Mouse (Mus musculus) lung, postnatal 0 days (tissue): Measurements from ENCODE around the gene Ngp. TPM values are rescaled to one million over a fixed set of nuclear protein-coding genes. Genes with fewer than 3 reads are reported as not detected.

Experiments
- ATAC-seq: fragments of 200-750 bp; cut with Nextera tagmentation; 2 replicates; pipeline ENCODE4 v1.8.0; 2017; ENCODE audit warnings: moderate library complexity
- DNase-seq: peaks from one replicate; pipeline ENCODE4 v3.0.0-alpha.2; 2016; ENCODE audit warnings: low spot score
- H3K27ac ChIP-seq: fragments of 300-500 bp; sonication (generic); 2 replicates; pipeline ENCODE4 v1.5.1; 2014; ENCODE audit warnings: antibody characterized with exemption, mild to moderate bottlenecking, low read length, mixed read lengths
- H3K27me3 ChIP-seq: fragments of 300-500 bp; sonication (generic); replicated peaks from 2 replicates; pipeline ENCODE4 v1.6.1; 2014; ENCODE audit warnings: low read length, mixed read lengths; ENCODE audit not compliant: insufficient read depth
- H3K36me3 ChIP-seq: fragments of 300-500 bp; sonication (generic); 2 replicates; pipeline ENCODE4 v1.6.1; 2014; ENCODE audit warnings: low read length, mixed read lengths; ENCODE audit not compliant: insufficient read depth
- H3K4me1 ChIP-seq: fragments of 300-500 bp; sonication (generic); 2 replicates; pipeline ENCODE4 v1.6.1; 2014; ENCODE audit warnings: antibody characterized with exemption, low read depth, low read length, mixed read lengths; ENCODE audit not compliant: insufficient read depth
- H3K4me2 ChIP-seq: fragments of 300-500 bp; sonication (generic); replicated peaks from 2 replicates; pipeline ENCODE4 v1.6.1; 2014; ENCODE audit warnings: low read depth, mild to moderate bottlenecking, low read length, moderate library complexity, mixed read lengths
- H3K4me3 ChIP-seq: fragments of 300-500 bp; sonication (generic); 2 replicates; pipeline ENCODE4 v1.5.1; 2014; ENCODE audit warnings: low read depth, low read length
- H3K9ac ChIP-seq: fragments of 300-500 bp; sonication (generic); replicated peaks from 2 replicates; pipeline ENCODE4 v1.6.1; 2014; ENCODE audit warnings: low read depth, mild to moderate bottlenecking
- H3K9me3 ChIP-seq: fragments of 300-500 bp; sonication (generic); 2 replicates; pipeline ENCODE4 v1.6.1; 2016; ENCODE audit warnings: low read length, mixed read lengths
- CTCF ChIP-seq: IDR thresholded peaks from 2 replicates; pipeline ENCODE4 v1.5.1; 2016; ENCODE audit warnings: antibody characterized with exemption, mild to moderate bottlenecking
- EP300 ChIP-seq: IDR thresholded peaks from 2 replicates; pipeline ENCODE4 v1.6.1; 2016; ENCODE audit warnings: antibody characterized with exemption, mild to moderate bottlenecking, control low read depth
- WGBS: fragments of 180-500 bp; shearing (Covaris S2); extraction: QIAGEN DNeasy Blood & Tissue Kit; methylation state at CpG from one replicate; pipeline ENCODE4 v1.1.7; 2014; 5-methylcytosine and 5-hydroxymethylcytosine counted together
- polyA plus RNA-seq: library from polyadenylated mRNA; unstranded; fragments of >200 nt; fragmentation: Nextera tagmentation; extraction: Ambion mirVana; gene quantifications from 2 replicates; pipeline ENCODE4 v1.2.1, GENCODE M21; 2015

The Ngp gene
- polyA plus RNA-seq, 1 experiment from 2014 or later, result 24.6 TPM

DNA sequence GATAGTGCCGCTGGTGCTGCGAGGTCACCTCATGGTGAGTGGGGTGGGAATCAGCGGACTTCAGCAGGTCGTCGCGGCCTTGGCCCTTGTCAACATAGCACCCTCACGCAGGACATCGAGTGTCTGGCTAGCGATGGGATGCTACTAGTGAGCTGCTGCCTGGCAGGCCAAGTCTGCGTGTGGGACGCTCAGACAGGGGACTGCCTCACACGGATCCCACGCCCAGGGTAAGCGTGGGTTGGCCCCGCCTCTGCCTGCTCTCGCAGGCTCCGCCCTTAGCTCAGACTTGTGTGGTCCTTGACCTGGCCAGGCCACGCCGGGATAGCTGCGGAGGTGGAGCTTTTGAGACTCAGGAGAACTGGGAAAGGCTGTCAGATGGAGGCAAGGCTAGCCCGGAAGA lies 38.9 kb upstream of the Ngp start:
- WGBS, result 33% methylated on average over 21 of the region's 21 CpGs
- Histone ChIP-seq H3K9me3 (no peaks in the 10 kb centered on the region), H3K27me3 (no peaks in the 10 kb centered on the region), H3K4me2 (peak overlapping the region; percentile 35), H3K4me1 (no peaks in the 10 kb centered on the region), H3K27ac (no peak overlapping the region), H3K4me3 (no peak overlapping the region), H3K36me3 (0 out of 2 replicates have a peak, but pooled peaks cover 4% of the 10 kb centered on the region), H3K9ac (no peak overlapping the region)
- TF ChIP-seq CTCF (no peak), EP300 (no peak)
- ATAC-seq (peak; percentile 75), DNase-seq (peak; percentile 35)

DNA sequence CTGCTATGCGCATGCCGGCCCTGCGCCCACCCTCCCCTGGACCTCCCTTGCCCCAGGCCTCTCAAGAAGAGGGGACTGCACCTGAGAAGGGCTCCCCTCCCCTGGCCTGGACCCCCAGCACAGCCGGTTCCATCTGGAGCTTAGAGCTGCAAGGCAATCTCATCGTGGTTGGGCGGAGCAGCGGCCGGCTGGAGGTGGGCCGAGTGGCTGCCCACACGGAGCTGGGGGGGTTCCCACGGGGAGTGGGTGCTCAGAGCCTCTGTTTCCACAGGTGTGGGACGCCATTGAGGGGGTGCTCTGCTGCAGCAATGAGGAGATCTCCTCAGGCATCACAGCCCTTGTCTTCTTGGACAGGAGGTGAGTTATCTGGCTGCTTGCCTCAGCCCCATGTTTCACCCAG lies 38.3 kb upstream of the Ngp start:
- DNase-seq, result no peak
- 0 out of 2 replicates have a peak, but pooled peaks cover 7% of the 10 kb centered on the region for H3K36me3 ChIP-seq
- H3K27me3 ChIP-seq, result no peaks in the 10 kb centered on the region
- H3K9ac ChIP-seq, result no peak overlapping the region
- ATAC-seq, result no peak
- TF ChIP-seq CTCF (no peak), EP300 (no peak)
- no peak overlapping the region for H3K4me2 ChIP-seq
- no peaks in the 10 kb centered on the region for H3K9me3 ChIP-seq
- WGBS, result 81% methylated on average over 12 of the region's 12 CpGs
- H3K4me1 ChIP-seq, result no peaks in the 10 kb centered on the region
- H3K4me3 ChIP-seq, result no peak overlapping the region
- no peak overlapping the region for H3K27ac ChIP-seq

DNA sequence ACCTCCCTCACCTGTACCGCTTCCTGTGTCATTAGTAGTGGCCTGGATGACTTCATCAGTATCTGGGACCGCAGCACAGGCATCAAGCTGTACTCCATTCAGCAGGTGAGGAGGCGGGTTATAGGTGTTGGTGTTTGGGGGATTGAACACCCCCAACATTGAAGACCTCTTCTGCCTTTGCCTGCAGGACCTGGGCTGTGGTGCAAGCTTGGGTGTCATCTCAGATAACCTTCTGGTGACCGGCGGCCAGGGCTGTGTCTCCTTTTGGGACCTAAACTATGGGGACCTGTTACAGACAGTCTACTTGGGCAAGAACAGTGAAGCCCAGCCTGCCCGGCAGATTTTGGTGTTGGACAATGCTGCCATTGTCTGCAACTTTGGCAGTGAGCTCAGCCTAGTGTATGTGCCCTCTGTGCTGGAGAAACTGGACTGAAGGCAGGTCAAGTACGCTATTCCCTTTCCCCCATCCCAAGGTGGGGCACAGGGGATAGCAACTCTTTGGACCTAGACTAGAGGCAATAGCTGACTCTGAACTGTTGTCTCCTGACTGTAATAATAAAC lies 35.1 kb upstream of the Ngp start:
- H3K27me3 ChIP-seq, result no peaks in the 10 kb centered on the region
- no peak for TF ChIP-seq EP300
- TF ChIP-seq CTCF, result no peak
- ATAC-seq (no peak), DNase-seq (no peak)
- no peaks in the 10 kb centered on the region for H3K9me3 ChIP-seq
- no peak overlapping the region for H3K27ac ChIP-seq
- no peak overlapping the region for H3K4me3 ChIP-seq
- WGBS, result 83% methylated on average over 7 of the region's 7 CpGs
- no peaks in the 10 kb centered on the region for H3K4me1 ChIP-seq
- H3K36me3 ChIP-seq, result peaks cover 28% of the 10 kb centered on the region; the same call in 1 of the 2 replicates
- H3K4me2 ChIP-seq, result no peak overlapping the region
- H3K9ac ChIP-seq, result no peak overlapping the region

DNA sequence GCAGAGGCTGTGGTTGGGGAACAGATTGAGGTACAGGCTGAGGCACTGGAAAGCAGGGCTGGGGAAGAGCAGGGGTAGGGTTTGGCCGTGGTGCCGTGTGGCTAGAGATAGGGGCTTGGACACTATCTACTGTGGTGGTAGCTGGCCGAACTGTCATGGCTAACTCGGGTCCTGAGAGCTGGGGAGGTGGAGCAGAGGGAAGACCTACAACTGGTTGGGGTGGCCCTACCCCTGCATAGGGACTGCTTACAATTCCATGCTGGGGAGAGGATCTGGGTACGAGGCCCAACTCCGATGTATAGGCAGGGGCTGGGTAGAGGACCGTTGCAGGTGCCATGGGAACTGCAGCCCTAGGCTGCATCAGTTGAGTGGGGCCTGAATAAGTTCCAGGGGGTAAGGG lies 31.5 kb upstream of the Ngp start:
- no peak for ATAC-seq
- WGBS, result 94% methylated on average over 7 of the region's 7 CpGs

DNA sequence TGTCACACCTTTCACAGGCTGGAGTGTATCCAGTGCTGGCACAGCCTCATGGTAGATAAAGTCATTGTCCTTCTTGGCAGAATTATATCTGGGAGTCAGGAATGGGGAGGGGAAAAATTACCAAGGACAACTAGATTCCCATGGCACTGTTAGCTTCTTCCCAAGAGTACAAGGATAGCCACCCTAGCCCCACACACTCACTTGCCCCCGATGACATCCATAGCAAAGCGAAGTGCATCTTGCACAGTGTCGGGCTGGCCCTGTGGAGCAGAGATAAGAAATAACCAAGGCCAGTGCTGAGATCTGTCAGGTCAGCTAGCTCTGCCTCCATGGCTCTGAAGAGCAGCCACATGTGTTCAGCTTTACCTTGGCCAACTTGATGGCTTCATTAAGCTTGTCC lies 28.7 kb upstream of the Ngp start:
- Histone ChIP-seq H3K4me1 (no peaks in the 10 kb centered on the region), H3K9ac (no peak overlapping the region), H3K27ac (no peak overlapping the region), H3K27me3 (no peaks in the 10 kb centered on the region), H3K9me3 (no peaks in the 10 kb centered on the region), H3K4me2 (no peak overlapping the region), H3K36me3 (peaks cover 56% of the 10 kb centered on the region; the same call in 1 of the 2 replicates), H3K4me3 (no peak overlapping the region)
- no peak for ATAC-seq
- TF ChIP-seq EP300 (no peak), CTCF (no peak)
- WGBS, result 96% methylated on average over 3 of the region's 3 CpGs
- DNase-seq, result no peak

More for the DNA sequence above, 31.5 kb upstream of the Ngp start:
- TF ChIP-seq CTCF (no peak), EP300 (no peak)
- no peak overlapping the region for H3K4me3 ChIP-seq
- no peaks in the 10 kb centered on the region for H3K27me3 ChIP-seq
- DNase-seq, result no peak
- H3K4me2 ChIP-seq, result no peak overlapping the region
- H3K4me1 ChIP-seq, result no peaks in the 10 kb centered on the region
- no peak overlapping the region for H3K27ac ChIP-seq
- no peaks in the 10 kb centered on the region for H3K9me3 ChIP-seq
- peaks cover 49% of the 10 kb centered on the region; the same call in 1 of the 2 replicates for H3K36me3 ChIP-seq
- no peak overlapping the region for H3K9ac ChIP-seq

DNA sequence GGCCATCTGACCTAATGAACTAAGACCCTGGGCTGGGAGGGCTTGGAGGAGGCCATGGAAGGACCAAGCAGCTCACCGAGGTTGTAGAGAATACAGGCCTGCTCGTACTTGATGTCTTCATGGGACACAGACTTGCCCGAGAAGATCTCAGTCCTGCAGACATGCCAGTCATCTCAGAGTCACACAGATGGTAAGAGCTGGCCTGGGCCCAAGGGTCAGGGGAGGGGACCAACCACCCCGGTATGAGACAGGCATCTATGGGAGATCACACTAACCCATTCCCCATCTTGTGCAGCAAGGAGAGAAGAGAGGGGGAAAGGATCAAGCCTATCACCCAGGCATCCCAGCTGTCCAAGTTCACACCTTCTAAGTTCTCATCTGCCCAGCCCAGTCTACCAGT lies 26.3 kb upstream of the Ngp start:
- 81% methylated on average over 4 of the region's 4 CpGs for WGBS
- ATAC-seq, result no peak

More for the DNA sequence above, 26.3 kb upstream of the Ngp start:
- Histone ChIP-seq H3K4me2 (no peak overlapping the region), H3K9ac (no peak overlapping the region), H3K36me3 (peaks cover 35% of the 10 kb centered on the region; the same call in 1 of the 2 replicates), H3K27ac (no peak overlapping the region), H3K27me3 (no peaks in the 10 kb centered on the region), H3K4me3 (no peak overlapping the region), H3K4me1 (no peaks in the 10 kb centered on the region), H3K9me3 (no peaks in the 10 kb centered on the region)
- TF ChIP-seq EP300, result no peak
- no peak for TF ChIP-seq CTCF
- DNase-seq, result no peak
